Mouse (Mus musculus) liver, embryonic 13.5 days (tissue): ENCODE results near the gene Slc4a1. TPM values are rescaled to one million over a fixed set of nuclear protein-coding genes. Genes with fewer than 3 reads are reported as not detected.

ENCODE experiments used
- ATAC-seq: fragments of 200-750 bp; cut with Nextera tagmentation; 2 replicates; pipeline ENCODE4 v1.8.0; 2017; ENCODE audit warnings: low read depth, mild to moderate bottlenecking, moderate number of reproducible peaks, moderate library complexity
- DNase-seq: peaks from one replicate; pipeline ENCODE4 v3.0.0; 2022
- H3K27ac ChIP-seq: fragments of 300-500 bp; sonication (generic); 2 replicates; pipeline ENCODE4 v1.5.1; 2015; ENCODE audit warnings: moderate library complexity, mild to moderate bottlenecking, inconsistent platforms
- H3K27me3 ChIP-seq: fragments of 300-500 bp; sonication (generic); 2 replicates; pipeline ENCODE4 v1.6.1; 2015; ENCODE audit warnings: mild to moderate bottlenecking, inconsistent platforms
- H3K36me3 ChIP-seq: fragments of 300-500 bp; sonication (generic); 2 replicates; pipeline ENCODE4 v1.6.1; 2015; ENCODE audit warnings: mild to moderate bottlenecking, inconsistent platforms
- H3K4me1 ChIP-seq: fragments of 300-500 bp; sonication (generic); replicated peaks from 2 replicates; pipeline ENCODE4 v1.6.1; 2015; ENCODE audit warnings: inconsistent platforms
- H3K4me2 ChIP-seq: fragments of 300-500 bp; sonication (generic); 2 replicates; pipeline ENCODE4 v1.6.1; 2015; ENCODE audit warnings: inconsistent platforms, mild to moderate bottlenecking, moderate library complexity
- H3K4me3 ChIP-seq: fragments of 300-500 bp; sonication (generic); replicated peaks from 2 replicates; pipeline ENCODE4 v1.5.1; 2015; ENCODE audit warnings: mild to moderate bottlenecking, inconsistent platforms
- H3K9ac ChIP-seq: fragments of 300-500 bp; sonication (generic); 2 replicates; pipeline ENCODE4 v1.6.1; 2015; ENCODE audit warnings: mild to moderate bottlenecking, inconsistent platforms
- H3K9me3 ChIP-seq: fragments of 300-500 bp; sonication (generic); replicated peaks from 2 replicates; pipeline ENCODE4 v1.6.1; 2016; ENCODE audit warnings: inconsistent platforms
- WGBS: fragments of 180-500 bp; shearing (Covaris S2); methylation state at CpG from one replicate; pipeline ENCODE4 v1.1.7; 2015; ENCODE audit not compliant: insufficient replicate concordance; 5-methylcytosine and 5-hydroxymethylcytosine counted together
- polyA plus RNA-seq: library from polyadenylated mRNA; unstranded; fragments of >200 nt; fragmentation: Nextera tagmentation; extraction: Ambion mirVana; gene quantifications from 2 replicates; pipeline ENCODE4 v1.2.1, GENCODE M21; 2015

Slc4a1 gene
- polyA plus RNA-seq, 1 experiment from 2014 or later: 734 TPM

DNA sequence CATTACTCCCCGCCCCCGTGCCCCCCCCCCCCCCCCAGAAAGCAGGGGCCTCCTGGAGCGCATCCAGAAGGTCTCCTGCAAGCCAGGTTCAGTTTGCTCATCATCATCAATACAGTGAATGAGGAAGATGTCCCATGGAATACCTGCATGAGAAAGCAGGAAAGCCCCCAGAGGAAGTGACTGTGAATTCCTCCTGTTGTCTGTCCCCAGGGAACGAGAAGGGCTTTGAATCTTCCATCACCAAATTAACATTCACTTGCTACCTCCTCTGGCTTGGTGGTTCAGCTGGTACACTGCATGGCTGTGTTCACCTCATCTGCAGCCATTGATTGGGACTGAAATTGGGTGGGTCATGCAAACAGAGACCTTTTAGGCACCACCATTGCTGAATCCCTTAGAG is 19.1 kb upstream of the Slc4a1 start:
- 26% methylated on average over 4 of the region's 4 CpGs for WGBS
- Histone ChIP-seq H3K4me3 (no peak overlapping the region), H3K4me2 (no peak overlapping the region), H3K4me1 (peaks cover 57% of the 10 kb centered on the region), H3K9ac (no peak overlapping the region), H3K27me3 (peaks cover 30% of the 10 kb centered on the region), H3K36me3 (no peaks in the 10 kb centered on the region), H3K9me3 (no peaks in the 10 kb centered on the region), H3K27ac (no peak overlapping the region)
- ATAC-seq (no peak), DNase-seq (no peak)

DNA sequence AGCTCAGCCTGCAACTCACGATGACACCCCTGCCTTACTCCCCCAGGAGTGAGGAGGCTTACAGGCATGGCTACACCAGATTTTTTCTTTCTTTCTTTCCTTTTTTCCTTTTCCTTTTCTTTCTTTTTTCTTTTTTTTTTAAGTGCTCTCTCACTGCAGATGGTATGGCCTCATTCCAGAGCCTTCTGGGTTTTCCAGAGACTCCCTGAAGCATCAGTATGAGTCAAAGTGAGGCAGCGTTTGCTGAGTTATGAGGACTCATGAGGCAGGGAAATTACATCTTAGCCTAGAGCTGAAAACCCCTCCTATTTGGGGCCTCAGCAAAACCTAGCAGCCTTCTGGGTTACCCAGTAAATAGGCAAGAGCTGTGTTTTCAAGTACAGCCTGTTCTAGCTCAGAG is 18.4 kb upstream of the Slc4a1 start:
- peaks cover 60% of the 10 kb centered on the region for H3K4me1 ChIP-seq
- H3K4me2 ChIP-seq: no peak overlapping the region
- peak overlapping the region; percentile 58 for H3K9ac ChIP-seq

DNA sequence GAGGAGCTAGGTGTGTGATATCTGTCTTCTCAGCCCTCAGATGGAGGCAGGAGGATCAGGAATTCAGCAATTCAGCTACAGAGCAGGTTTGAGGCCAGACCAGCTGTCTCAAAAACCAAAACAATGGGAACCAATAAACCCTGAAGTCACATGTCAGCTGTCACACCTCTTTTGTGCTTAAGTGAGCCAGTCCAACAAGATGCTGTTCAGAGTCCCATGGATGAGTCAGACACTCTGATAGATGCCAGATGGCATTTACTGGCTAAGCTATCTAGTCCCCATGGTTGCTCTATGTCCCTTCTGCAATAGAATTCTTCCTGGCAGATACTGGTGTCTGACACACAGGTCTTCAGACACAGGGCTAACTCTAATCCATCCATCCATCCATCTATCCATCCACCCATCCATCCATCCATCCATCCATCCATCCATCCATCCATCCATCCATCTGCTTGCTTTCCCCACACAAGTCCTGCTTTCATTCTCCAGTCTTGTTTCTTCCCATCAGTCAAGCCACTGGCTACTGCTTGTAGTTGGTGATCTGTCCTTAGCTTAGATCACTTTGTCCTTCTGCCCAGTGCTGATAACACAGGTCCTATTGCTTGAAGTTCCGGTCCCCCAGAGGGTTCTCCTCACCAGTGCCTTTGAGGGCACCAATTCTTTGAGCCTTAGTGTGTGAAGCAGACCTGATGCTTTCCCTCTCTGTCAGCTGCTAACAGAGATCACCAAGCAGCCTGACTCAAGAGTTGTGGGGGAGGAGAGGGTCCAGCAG is 17.5 kb upstream of the Slc4a1 start:
- 28% methylated on average over 1 of the region's 1 CpGs for WGBS
- H3K9me3 ChIP-seq: peaks cover 10% of the 10 kb centered on the region
- DNase-seq (no peak), ATAC-seq (peak; percentile 40; the same call in 1 of the 2 replicates)
- H3K4me1 ChIP-seq: peaks cover 60% of the 10 kb centered on the region
- H3K4me2 ChIP-seq: no peak overlapping the region
- no peak overlapping the region for H3K4me3 ChIP-seq
- H3K36me3 ChIP-seq: 0 out of 2 replicates have a peak, but pooled peaks cover 2% of the 10 kb centered on the region
- H3K27ac ChIP-seq: peak overlapping the region; percentile 58
- peaks cover 34% of the 10 kb centered on the region for H3K27me3 ChIP-seq
- peak overlapping the region; percentile 58 for H3K9ac ChIP-seq

More for the DNA sequence above, 18.4 kb upstream of the Slc4a1 start:
- Histone ChIP-seq H3K36me3 (no peaks in the 10 kb centered on the region), H3K9me3 (0 out of 2 replicates have a peak, but pooled peaks cover 1% of the 10 kb centered on the region), H3K27me3 (peaks cover 27% of the 10 kb centered on the region), H3K27ac (no peak overlapping the region; the same call in 1 of the 2 replicates), H3K4me3 (no peak overlapping the region)
- 47% methylated on average over 2 of the region's 2 CpGs for WGBS
- DNase-seq (no peak), ATAC-seq (no peak)

DNA sequence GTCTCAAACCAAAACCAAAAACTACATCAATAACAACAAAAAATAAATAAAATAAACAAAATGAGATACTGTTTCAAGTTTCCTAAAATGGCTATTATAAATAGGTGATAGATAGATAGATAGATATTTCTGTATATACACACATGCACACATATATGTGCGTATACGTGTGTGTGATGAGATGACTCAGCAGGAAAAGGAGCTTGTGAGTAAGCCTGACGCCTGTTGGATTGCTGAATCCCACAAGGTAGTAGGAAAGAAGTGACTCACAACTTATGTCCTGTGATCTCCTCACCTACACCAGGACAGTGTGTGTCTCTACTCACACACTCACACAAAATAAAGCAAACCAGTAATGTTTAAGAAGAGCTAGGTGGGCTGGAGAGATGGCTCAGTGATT is 16.8 kb upstream of the Slc4a1 start:
- Histone ChIP-seq H3K4me3 (no peak overlapping the region), H3K27me3 (peaks cover 30% of the 10 kb centered on the region), H3K4me2 (no peak overlapping the region), H3K9ac (peak overlapping the region; percentile 58; the same call in 1 of the 2 replicates), H3K4me1 (peaks cover 65% of the 10 kb centered on the region), H3K9me3 (peaks cover 10% of the 10 kb centered on the region), H3K36me3 (0 out of 2 replicates have a peak, but pooled peaks cover 2% of the 10 kb centered on the region), H3K27ac (peak overlapping the region; percentile 58)
- DNase-seq (no peak), ATAC-seq (peak; percentile 47)
- WGBS: 59% methylated on average over 3 of the region's 3 CpGs

DNA sequence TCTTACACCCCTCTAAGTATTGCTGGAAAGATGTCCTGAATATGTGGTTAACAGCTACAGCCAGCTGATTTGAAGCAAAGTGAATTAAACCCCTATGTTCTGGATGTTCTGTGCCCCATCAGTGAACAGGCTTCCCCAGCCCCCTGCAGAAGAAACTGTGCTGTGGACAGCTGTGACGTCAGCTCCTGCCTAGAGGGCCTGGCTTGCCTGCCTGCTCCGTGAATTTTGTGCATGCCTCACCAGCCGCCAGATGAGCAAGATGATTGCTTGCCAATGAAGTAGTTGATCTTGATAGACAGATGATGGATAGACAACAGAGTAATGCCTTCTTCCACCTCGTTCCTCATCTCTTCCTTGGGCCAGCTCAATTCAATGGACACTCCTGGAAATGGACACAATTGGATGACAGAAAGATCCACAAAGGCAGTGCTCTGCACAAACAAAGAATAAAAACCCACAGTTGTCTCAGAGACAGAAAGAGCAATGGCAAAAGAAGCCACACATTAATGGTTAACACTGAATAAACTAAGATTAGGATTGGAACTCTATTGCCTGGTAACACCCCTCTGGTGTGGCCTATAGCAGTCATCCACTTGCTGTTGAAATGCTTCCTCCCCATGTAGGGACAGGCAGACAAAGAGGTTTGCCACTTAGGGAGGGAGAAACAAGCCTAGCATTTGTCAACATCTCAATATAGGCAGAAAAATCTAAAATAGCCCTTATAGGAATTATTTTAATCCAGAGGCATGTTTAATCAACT is 15.5 kb upstream of the Slc4a1 start:
- peaks cover 77% of the 10 kb centered on the region for H3K4me1 ChIP-seq
- DNase-seq (no peak), ATAC-seq (0 out of 2 replicates have a peak, but pooled peaks have one; percentile 26)
- peaks cover 23% of the 10 kb centered on the region for H3K27me3 ChIP-seq
- peak overlapping the region; percentile 65 for H3K27ac ChIP-seq
- WGBS: 44% methylated on average over 4 of the region's 4 CpGs
- H3K9me3 ChIP-seq: peaks cover 10% of the 10 kb centered on the region
- H3K36me3 ChIP-seq: 0 out of 2 replicates have a peak, but pooled peaks cover 2% of the 10 kb centered on the region
- H3K9ac ChIP-seq: peak overlapping the region; percentile 41; the same call in 1 of the 2 replicates
- no peak overlapping the region for H3K4me3 ChIP-seq
- peak overlapping the region; percentile 19 for H3K4me2 ChIP-seq

DNA sequence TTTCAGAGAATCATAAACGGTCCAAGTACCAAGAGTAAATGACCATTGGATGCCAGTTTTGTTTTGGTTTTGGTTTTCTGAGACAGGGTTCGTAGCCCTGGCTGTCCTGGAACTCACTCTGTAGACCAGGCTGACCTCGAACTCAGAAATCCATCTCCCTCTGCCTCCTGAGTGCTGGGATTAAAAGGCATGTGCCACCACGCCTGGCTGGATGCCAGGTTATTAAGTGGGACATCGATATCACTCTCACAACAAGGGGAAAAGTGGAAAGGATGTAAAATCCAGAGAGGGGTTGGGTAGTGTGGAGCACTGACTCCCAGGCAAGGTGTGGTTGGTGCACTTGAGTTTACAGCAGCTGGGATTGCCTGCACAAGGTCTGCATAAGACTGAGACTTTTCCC is 14.1 kb upstream of the Slc4a1 start:
- Histone ChIP-seq H3K9me3 (peaks cover 10% of the 10 kb centered on the region), H3K9ac (no peak overlapping the region), H3K27ac (peak overlapping the region; percentile 35; the same call in 1 of the 2 replicates), H3K27me3 (peaks cover 13% of the 10 kb centered on the region; the same call in 1 of the 2 replicates), H3K36me3 (0 out of 2 replicates have a peak, but pooled peaks cover 2% of the 10 kb centered on the region), H3K4me3 (no peak overlapping the region), H3K4me1 (peaks cover 82% of the 10 kb centered on the region), H3K4me2 (no peak overlapping the region)
- ATAC-seq (no peak), DNase-seq (no peak)
- 67% methylated on average over 5 of the region's 5 CpGs for WGBS

DNA sequence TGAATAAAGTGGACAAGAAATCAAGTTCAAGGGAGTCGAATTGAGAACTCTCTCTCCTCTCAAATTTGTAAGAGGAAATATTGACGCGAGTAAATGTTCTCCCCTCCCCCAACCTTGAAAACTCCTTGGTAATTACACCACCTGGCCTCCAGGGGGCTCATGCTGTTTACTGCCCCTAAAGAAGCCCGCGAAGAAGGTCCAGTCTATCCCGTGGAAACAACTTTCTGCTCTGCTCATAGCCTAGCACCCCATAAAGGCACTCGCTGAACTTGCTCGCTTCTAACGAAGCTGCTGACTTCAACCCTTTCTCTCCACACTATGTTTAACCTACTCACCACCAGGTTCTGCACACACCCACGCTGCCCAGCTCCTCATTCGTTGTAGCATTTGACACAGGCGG is 11.2 kb upstream of the Slc4a1 start:
- H3K4me1 ChIP-seq: peaks cover 84% of the 10 kb centered on the region
- H3K27me3 ChIP-seq: peaks cover 18% of the 10 kb centered on the region; the same call in 1 of the 2 replicates
- WGBS: 49% methylated on average over 12 of the region's 12 CpGs
- DNase-seq (peak; percentile 65), ATAC-seq (no peak)
- H3K36me3 ChIP-seq: 0 out of 2 replicates have a peak, but pooled peaks cover 2% of the 10 kb centered on the region
- H3K9ac ChIP-seq: peak overlapping the region; percentile 91
- H3K9me3 ChIP-seq: peaks cover 10% of the 10 kb centered on the region
- H3K4me2 ChIP-seq: peak overlapping the region; percentile 79
- peak overlapping the region; percentile 100 for H3K27ac ChIP-seq
- H3K4me3 ChIP-seq: peak overlapping the region; percentile 56

DNA sequence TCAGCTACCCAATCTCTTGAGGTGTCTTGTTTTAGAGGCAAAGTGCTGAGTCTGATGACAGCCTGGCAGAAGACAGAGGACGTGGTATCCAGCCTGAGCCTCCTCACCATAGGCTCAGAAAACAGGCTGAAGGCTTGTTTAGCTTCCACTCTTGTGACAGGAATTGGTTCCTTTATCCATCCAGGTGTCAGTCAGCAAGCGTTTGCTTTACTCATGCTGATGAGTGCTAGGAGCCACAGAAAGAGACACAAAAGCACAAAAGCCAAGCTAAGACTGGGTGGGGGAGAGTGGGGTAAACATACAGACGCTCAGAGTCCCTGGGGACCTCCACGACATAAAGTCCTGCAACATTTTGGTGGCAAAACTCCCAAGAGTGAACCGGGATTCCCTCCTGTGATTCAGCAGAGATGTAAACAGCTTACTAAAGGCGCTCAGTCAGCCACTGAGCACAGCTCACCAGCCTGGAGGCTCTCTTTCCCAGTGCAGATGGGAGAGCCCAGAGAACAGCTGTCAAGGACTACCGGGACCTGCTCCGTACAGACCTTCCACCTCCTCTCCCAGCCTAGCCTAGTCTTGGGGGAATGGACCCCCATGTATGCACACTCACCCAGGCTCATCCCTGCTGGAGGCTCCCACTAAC is 10.3 kb upstream of the Slc4a1 start:
- peak overlapping the region; percentile 56 for H3K4me3 ChIP-seq
- peak overlapping the region; percentile 79 for H3K4me2 ChIP-seq
- H3K27ac ChIP-seq: peak overlapping the region; percentile 100
- H3K9ac ChIP-seq: peak overlapping the region; percentile 91
- H3K9me3 ChIP-seq: peaks cover 10% of the 10 kb centered on the region
- ATAC-seq (peak; percentile 8; the same call in 1 of the 2 replicates), DNase-seq (no peak)
- H3K4me1 ChIP-seq: peaks cover 82% of the 10 kb centered on the region
- WGBS: 18% methylated on average over 8 of the region's 8 CpGs
- H3K27me3 ChIP-seq: peaks cover 20% of the 10 kb centered on the region; the same call in 1 of the 2 replicates
- H3K36me3 ChIP-seq: 0 out of 2 replicates have a peak, but pooled peaks cover 2% of the 10 kb centered on the region

DNA sequence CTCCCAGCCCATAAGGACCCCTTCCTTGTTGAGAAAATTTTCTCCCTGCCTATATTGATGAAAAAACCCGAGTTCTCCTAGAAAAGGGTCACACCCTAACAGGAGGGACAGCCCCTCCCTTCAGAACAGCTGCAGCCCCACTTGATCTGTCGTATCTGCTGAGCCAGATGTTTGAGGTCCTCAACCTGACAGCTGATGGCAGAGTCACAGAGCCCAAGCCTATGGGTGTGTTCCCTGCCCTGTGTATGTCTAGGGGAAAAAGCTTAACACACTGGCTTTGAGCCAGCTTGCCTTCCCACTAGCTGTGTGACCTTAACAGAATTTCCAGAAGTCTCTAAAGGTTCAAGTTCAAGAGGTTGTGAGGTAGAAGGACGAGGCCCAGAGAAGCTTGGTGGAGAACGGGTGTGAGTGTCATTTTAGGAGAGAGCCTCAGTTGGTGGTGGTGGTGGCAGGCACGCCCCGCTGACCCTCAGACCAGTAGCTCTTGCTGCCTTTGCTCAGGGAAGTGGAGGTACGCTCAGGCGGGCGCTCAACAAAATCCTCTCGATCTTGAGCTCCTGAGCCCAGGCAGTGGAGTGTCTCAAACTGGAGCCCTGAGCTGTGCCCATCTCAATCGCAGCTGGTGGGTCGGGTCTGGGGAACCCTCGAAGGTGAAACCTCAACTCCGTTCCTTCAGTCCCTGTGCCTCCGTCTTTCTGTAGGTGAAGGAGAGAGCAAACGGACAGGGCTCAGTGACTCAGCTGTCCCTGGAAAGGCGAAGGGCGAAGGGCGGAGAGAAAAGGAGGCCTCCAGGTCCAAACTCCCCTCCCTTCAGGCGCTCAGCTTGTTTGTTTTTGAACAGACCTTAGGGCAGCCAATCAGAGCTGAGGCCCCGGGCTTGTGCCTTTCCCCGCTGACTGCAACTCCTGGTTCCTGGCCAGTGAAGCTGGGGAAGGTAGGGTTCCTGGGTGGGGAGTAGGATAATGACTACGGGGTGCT is 9.5 kb upstream of the Slc4a1 start:
- H3K4me1 ChIP-seq: peaks cover 81% of the 10 kb centered on the region
- H3K27me3 ChIP-seq: peaks cover 26% of the 10 kb centered on the region
- 4% methylated on average over 23 of the region's 23 CpGs for WGBS
- 0 out of 2 replicates have a peak, but pooled peaks cover 2% of the 10 kb centered on the region for H3K36me3 ChIP-seq
- H3K4me3 ChIP-seq: peak overlapping the region; percentile 56
- H3K9ac ChIP-seq: peak overlapping the region; percentile 91
- ATAC-seq (peak; percentile 88), DNase-seq (peak; percentile 91)
- H3K4me2 ChIP-seq: peak overlapping the region; percentile 79
- H3K9me3 ChIP-seq: peaks cover 10% of the 10 kb centered on the region
- H3K27ac ChIP-seq: peak overlapping the region; percentile 100
